ENCODE assay signal across 8 mouse cellular contexts in the genomic region with DNA sequence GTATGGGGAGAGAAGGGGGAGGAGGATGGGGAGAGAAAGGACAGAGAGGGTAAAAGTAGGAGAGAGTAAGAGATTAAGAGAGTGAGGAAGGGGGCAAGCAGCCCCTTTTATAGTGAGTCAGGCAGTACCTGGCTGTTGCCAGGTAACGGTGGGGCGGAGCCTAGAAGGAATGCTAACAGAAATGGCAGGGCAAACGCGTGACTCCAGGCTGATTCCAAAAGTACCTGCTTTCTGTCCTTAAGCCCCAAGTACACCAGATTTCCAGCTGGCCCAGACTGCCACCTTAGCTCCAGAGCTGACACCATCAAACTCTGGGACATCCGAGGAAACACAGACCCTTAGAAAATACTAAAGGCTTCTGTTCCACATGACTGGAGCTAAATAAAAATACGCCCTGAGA. TPM values are rescaled to one million over a fixed set of nuclear protein-coding genes. Genes with fewer than 3 reads are reported as not detected.
DNase-seq lines count a peak whose midpoint lies in the region; ATAC-seq and TF ChIP-seq lines count a peak whose summit lies in the region.

No protein-coding gene starts in this region.

- no peaks in the 10 kb centered on the region for H3K9me3 ChIP-seq in erythroblast, embryonic 14.5 days (ENCODE audit: control insufficient read depth, low read length)
- no peaks in the 10 kb centered on the region for H3K9me3 ChIP-seq in hindbrain, embryonic 12.5 days (replicated peaks)

- ATAC-seq in erythroblast, adult 5-6 weeks (replicated peaks; ENCODE audit: low FRiP score, poor library complexity, severe bottlenecking) = no peak
- ATAC-seq in hindbrain, embryonic 12.5 days (ENCODE audit: low FRiP score) = no peak

- H3K4me3 ChIP-seq in erythroblast, embryonic 14.5 days (replicated peaks) = peak overlapping the region; percentile 4
- H3K4me3 ChIP-seq in hindbrain, embryonic 12.5 days = no peak overlapping the region
- peak overlapping the region; percentile 42; the same call in 1 of the 2 replicates for H3K4me3 ChIP-seq in liver, adult 2 months (ENCODE audit: insufficient read depth, low read depth, low read length)

- H3K79me2 ChIP-seq in liver, adult 2 months (ENCODE audit: control insufficient read depth, insufficient read depth, low read length) = no peaks in the 10 kb centered on the region

- no peak overlapping the region for H3K9ac ChIP-seq in hindbrain, embryonic 12.5 days
- no peak overlapping the region; the same call in 1 of the 2 replicates for H3K9ac ChIP-seq in liver, adult 2 months (ENCODE audit: low read depth, low read length)

- DNase-seq in ZHBTc4 (ENCODE audit: low read depth, low spot score) = peak; percentile 65
- peak; percentile 94 for DNase-seq in liver, adult 2 months (ENCODE audit: extremely low read depth, low read depth, low spot score)
- DNase-seq in right cerebral cortex, postnatal 25 days = peak; percentile 31
- no peak for DNase-seq in adrenal gland, adult 18-20 months (ENCODE audit: low spot score in 2 of 2)
- no peak for DNase-seq in spleen, postnatal 10 days (ENCODE audit: low spot score in 2 of 2)

- WGBS in hindbrain, embryonic 12.5 days = 23% methylated on average over 6 of the region's 6 CpGs
- WGBS in liver, adult 2 months = 9% methylated on average over 6 of the region's 6 CpGs

- peaks cover 4% of the 10 kb centered on the region for H3K4me1 ChIP-seq in erythroblast, embryonic 14.5 days (ENCODE audit: control insufficient read depth)
- H3K4me1 ChIP-seq in hindbrain, embryonic 12.5 days = peaks cover 20% of the 10 kb centered on the region
- H3K4me1 ChIP-seq in liver, adult 2 months (ENCODE audit: control insufficient read depth, insufficient read depth, low read length) = peaks cover 15% of the 10 kb centered on the region

- no peak for TF ChIP-seq CTCF in liver, adult 2 months (IDR thresholded peaks at IDR 0.05; ENCODE audit: low read depth, low read length)

- H3K27me3 ChIP-seq in erythroblast, embryonic 14.5 days (ENCODE audit: control insufficient read depth) = peaks cover 2% of the 10 kb centered on the region; the same call in 1 of the 2 replicates
- H3K27me3 ChIP-seq in hindbrain, embryonic 12.5 days = peaks cover 2% of the 10 kb centered on the region; the same call in 1 of the 2 replicates
- H3K27me3 ChIP-seq in liver, adult 2 months (ENCODE audit: control insufficient read depth, insufficient read depth, low read length) = no peaks in the 10 kb centered on the region

- peak overlapping the region; percentile 24; the same call in 1 of the 2 replicates for H3K4me2 ChIP-seq in hindbrain, embryonic 12.5 days (replicated peaks)

- no peak overlapping the region for H3K27ac ChIP-seq in hindbrain, embryonic 12.5 days
- H3K27ac ChIP-seq in liver, adult 2 months (replicated peaks; ENCODE audit: insufficient read depth, low read depth, low read length) = peak overlapping the region; percentile 95

- TF ChIP-seq POLR2A in liver, adult 2 months (IDR thresholded peaks at IDR 0.05; ENCODE audit: extremely low read depth, insufficient read depth, low read length) = no peak

- H3K36me3 ChIP-seq in erythroblast, embryonic 14.5 days (ENCODE audit: control insufficient read depth) = no peaks in the 10 kb centered on the region
- no peaks in the 10 kb centered on the region for H3K36me3 ChIP-seq in hindbrain, embryonic 12.5 days
- H3K36me3 ChIP-seq in liver, adult 2 months (ENCODE audit: control insufficient read depth, insufficient read depth, low read length) = no peaks in the 10 kb centered on the region

RNA-seq across cellular contexts. Expression of gene Ablim1, which starts 40.0 kb away (rescaled TPM):
- polyA plus RNA-seq in erythroblast, embryonic 14.5 days (2012) = 0.01 and 0.02 TPM in 2 replicates
- 0.42 and 1.5 TPM in 2 replicates for total RNA-seq in erythroblast, adult 5-6 weeks (2015; ENCODE audit: low replicate concordance)
- total RNA-seq in erythroblast, adult 5-6 weeks (2017; ENCODE audit: low replicate concordance) = 0.84 and 1.0 TPM in 2 replicates
- polyA plus RNA-seq in hindbrain, embryonic 12.5 days (2016; fragmentation: Nextera tagmentation; extraction: Ambion mirVana) = 26.6 and 30.9 TPM in 2 replicates
- total RNA-seq in liver, adult 2 months (2014; rRNA removed) = 23.7 and 35.2 TPM in 2 replicates
- polyA plus RNA-seq in liver, adult 2 months (2012; rRNA removed) = 16.4 and 16.6 TPM in 2 replicates
- 10 to 100 TPM; 28.9 to 50.3 TPM for total RNA-seq in adrenal gland, adult 18-20 months (2021)

Comparison
In these comparisons a context has a peak if more than half of its experiments do, and no peak if none do; other contexts are left out.
1. DNase-seq: peak in ZHBTc4 (single experiment), liver, adult 2 months (single experiment) and right cerebral cortex, postnatal 25 days (single experiment); none in adrenal gland, adult 18-20 months (0 of 2) and spleen, postnatal 10 days (0 of 2).